Mouse (Mus musculus) MEL (cell line): Measurements from ENCODE around the gene Agl.

Experiments used
- CTCF ChIP-seq, 3 experiments: IDR thresholded peaks in 2 of 3; conservative IDR thresholded peaks in 1 of 3; 2 replicates each; pipeline ENCODE4 v1.5.1; 2011 to 2012; ENCODE audit warnings: low read length in 3 of 3, low read depth in 2 of 3, mild to moderate bottlenecking in 2 of 3, improper control_type of control experiment in 1 of 3, inconsistent platforms in 1 of 3, mixed read lengths in 1 of 3, moderate library complexity in 1 of 3; ENCODE audit not compliant: control insufficient read depth in 1 of 3, insufficient read depth in 1 of 3, poor library complexity in 1 of 3, severe bottlenecking in 1 of 3
- ELF1 ChIP-seq: IDR thresholded peaks from 2 replicates; pipeline ENCODE4 v1.6.1; 2014; ENCODE audit warnings: low read depth, mild to moderate bottlenecking, inconsistent platforms, low read length, improper control_type of control experiment, moderate library complexity
- GABPA ChIP-seq: IDR thresholded peaks from 2 replicates; pipeline ENCODE4 v1.6.1; 2012; ENCODE audit warnings: low read depth, mild to moderate bottlenecking, inconsistent platforms, low read length, improper control_type of control experiment, moderate library complexity
- MAFK ChIP-seq: IDR thresholded peaks from 2 replicates; pipeline ENCODE4 v1.6.1; 2011; ENCODE audit warnings: low read depth, mild to moderate bottlenecking, low read length, improper control_type of control experiment, borderline replicate concordance
- MAX ChIP-seq: IDR thresholded peaks from 2 replicates; pipeline ENCODE4 v1.6.1; 2011; ENCODE audit warnings: low read length, improper control_type of control experiment
- POLR2A ChIP-seq, 2 experiments: IDR thresholded peaks; 2 replicates each; pipeline ENCODE4 v1.6.1; 2011 to 2012; ENCODE audit warnings: low read length in 2 of 2, mild to moderate bottlenecking in 2 of 2, control low read depth in 1 of 2, improper control_type of control experiment in 1 of 2, low read depth in 1 of 2, moderate library complexity in 1 of 2; ENCODE audit not compliant: control insufficient read depth in 1 of 2, insufficient read depth in 1 of 2, poor library complexity in 1 of 2
- POLR2AphosphoS5 ChIP-seq: IDR thresholded peaks from 2 replicates; pipeline ENCODE4 v1.6.1; 2012; ENCODE audit warnings: low read depth, borderline replicate concordance, mild to moderate bottlenecking, inconsistent platforms, low read length, moderate library complexity, mixed read lengths
- UBTF ChIP-seq: IDR thresholded peaks from 2 replicates; pipeline ENCODE4 v1.6.1; 2012; ENCODE audit warnings: low read depth, mild to moderate bottlenecking, inconsistent platforms, low read length, improper control_type of control experiment, moderate library complexity, borderline replicate concordance; ENCODE audit not compliant: insufficient read depth
- USF1 ChIP-seq: IDR thresholded peaks from 2 replicates; pipeline ENCODE4 v1.6.1; 2014; ENCODE audit warnings: low read depth, mild to moderate bottlenecking, inconsistent platforms, low read length, improper control_type of control experiment, moderate library complexity
- ZKSCAN1 ChIP-seq: IDR thresholded peaks from 2 replicates; pipeline ENCODE4 v1.6.1; 2012; ENCODE audit warnings: low read depth, mild to moderate bottlenecking, inconsistent platforms, low read length, improper control_type of control experiment, moderate library complexity

GRCm38 (mm10) chr3:116850376-116850775, 42.4 kb upstream of the Agl start:
- TF ChIP-seq POLR2A (IDR thresholded peaks at IDR 0.05; ENCODE audit: control insufficient read depth in 1 of 2, insufficient read depth in 1 of 2, low read depth in 1 of 2, low read length in 2 of 2, poor library complexity in 1 of 2) (no peak), MAFK (no peak), MAX (no peak), USF1 (no peak), POLR2AphosphoS5 (no peak), CTCF (IDR thresholded peaks at IDR 0.05 in 2 of 3, conservative IDR thresholded peaks at IDR 0.05 in 1 of 3; ENCODE audit: control insufficient read depth in 1 of 3, insufficient read depth in 1 of 3, low read depth in 2 of 3, low read length in 3 of 3, poor library complexity in 1 of 3, severe bottlenecking in 1 of 3) (no peak), UBTF (no peak), ELF1 (no peak), GABPA (no peak), ZKSCAN1 (no peak)
